Mouse (Mus musculus) C2C12 (cell line): ENCODE measurements around the gene Tox4. TPM values are rescaled to one million over a fixed set of nuclear protein-coding genes. Genes with fewer than 3 reads are reported as not detected.

Source experiments
- H3K27me3 ChIP-seq: one replicate; pipeline ENCODE4 v1.6.1; 2011; ENCODE audit not compliant: control insufficient read depth, insufficient read depth, insufficient read length
- H3K36me3 ChIP-seq: one replicate; pipeline ENCODE4 v1.6.1; 2011; ENCODE audit not compliant: control insufficient read depth, insufficient read depth
- H3K4me3 ChIP-seq: one replicate; pipeline ENCODE4 v1.5.1; 2011; ENCODE audit warnings: mild to moderate bottlenecking, control low read depth; ENCODE audit not compliant: poor library complexity, insufficient read depth, severe bottlenecking
- H3K79me2 ChIP-seq: one replicate; pipeline ENCODE4 v1.6.1; 2011; ENCODE audit not compliant: control insufficient read depth, insufficient read depth
- H3K79me3 ChIP-seq: one replicate; pipeline ENCODE4 v1.6.1; 2011; ENCODE audit warnings: low read depth, control low read depth
- H3ac ChIP-seq: one replicate; pipeline ENCODE3; 2011; ENCODE audit warnings: low read depth; ENCODE audit not compliant: control insufficient read depth, insufficient read length
- CEBPB ChIP-seq: IDR thresholded peaks from one replicate; pipeline ENCODE4 v1.6.1; 2011; ENCODE audit warnings: low read depth, mild to moderate bottlenecking, control low read depth, moderate library complexity
- CTCF ChIP-seq: IDR thresholded peaks from one replicate; pipeline ENCODE4 v1.5.1; 2011; ENCODE audit not compliant: control insufficient read depth, insufficient read depth, insufficient read length
- FOSL1 ChIP-seq: IDR thresholded peaks from one replicate; pipeline ENCODE4 v1.8.0; 2011; ENCODE audit warnings: mild to moderate bottlenecking, low read length; ENCODE audit not compliant: poor library complexity, insufficient read depth, severe bottlenecking
- MAX ChIP-seq: IDR thresholded peaks from one replicate; pipeline ENCODE4 v1.6.1; 2011; ENCODE audit warnings: mild to moderate bottlenecking, control low read depth
- MYOD1 ChIP-seq: IDR thresholded peaks from one replicate; pipeline ENCODE4 v1.6.1; 2011; ENCODE audit warnings: low read depth; ENCODE audit not compliant: control insufficient read depth, insufficient read length
- MYOG ChIP-seq: IDR thresholded peaks from one replicate; pipeline ENCODE4 v1.6.1; 2011; ENCODE audit not compliant: control insufficient read depth, insufficient read length; ENCODE audit errors: extremely low read depth
- USF1 ChIP-seq: IDR thresholded peaks from one replicate; pipeline ENCODE4 v1.6.1; 2011; ENCODE audit warnings: low read depth, mild to moderate bottlenecking, control low read depth, moderate library complexity
- polyA plus RNA-seq: library from polyadenylated mRNA; unstranded; fragments of >200 nt; fragmentation: generic; extraction: Trizol; gene quantifications from one replicate; pipeline ENCODE4 v1.2.1, GENCODE M21; 2012; ENCODE audit warnings: missing spikeins

Gene Tox4
- polyA plus RNA-seq, 1 experiment: 18.3 TPM

DNA sequence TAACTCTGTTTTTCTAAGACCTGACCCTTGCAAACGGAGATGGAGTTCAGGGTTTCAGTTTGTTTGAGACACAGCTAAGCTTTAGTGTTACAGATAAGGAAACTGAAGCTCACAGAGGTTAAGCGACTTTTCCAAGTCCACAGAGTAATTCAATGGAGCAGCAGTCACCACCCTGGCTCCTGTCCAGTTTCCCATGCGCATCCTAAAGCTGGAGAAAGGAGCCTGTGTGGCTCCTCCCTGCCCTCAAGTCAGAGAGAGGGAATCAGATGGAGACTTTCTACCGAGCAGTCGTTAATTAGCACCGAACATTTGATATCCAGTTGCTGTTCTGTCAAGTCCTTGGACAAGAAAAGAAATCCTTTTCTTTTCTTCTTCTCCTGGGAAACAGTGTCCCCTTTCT lies 40.4 kb downstream of the Tox4 start:
- Histone ChIP-seq H3ac (no peak overlapping the region), H3K79me2 (peaks cover 9% of the 10 kb centered on the region), H3K79me3 (no peaks in the 10 kb centered on the region), H3K4me3 (no peak overlapping the region), H3K36me3 (no peaks in the 10 kb centered on the region), H3K27me3 (peaks cover 7% of the 10 kb centered on the region)
- no peak for TF ChIP-seq CEBPB
- TF ChIP-seq MYOD1: no peak
- TF ChIP-seq MAX: no peak

DNA sequence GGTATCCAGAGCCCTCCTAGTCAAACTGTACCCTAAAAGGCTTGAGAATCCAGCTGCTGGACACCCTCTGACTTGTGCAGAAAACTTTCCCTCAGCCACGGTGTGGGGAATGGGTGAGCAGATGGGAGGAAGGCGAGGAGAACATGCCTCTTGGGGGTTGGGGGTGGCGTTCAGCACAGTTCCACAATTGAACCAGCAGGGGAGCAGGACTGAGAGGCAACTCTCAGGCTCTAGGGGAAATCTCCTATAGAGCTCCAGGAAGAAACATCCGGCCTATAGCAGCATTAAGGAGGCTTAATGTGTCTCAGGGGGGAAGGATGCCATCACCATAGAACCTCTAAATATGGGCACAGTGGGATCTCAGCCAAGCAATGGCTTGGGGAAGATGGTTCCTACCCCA lies 46.9 kb downstream of the Tox4 start:
- H3K4me3 ChIP-seq: no peak overlapping the region
- TF ChIP-seq MAX: no peak
- no peak for TF ChIP-seq FOSL1
- no peak for TF ChIP-seq USF1
- TF ChIP-seq MYOD1: no peak
- no peak for TF ChIP-seq CTCF
- no peak for TF ChIP-seq MYOG
- TF ChIP-seq CEBPB: no peak
- no peaks in the 10 kb centered on the region for H3K36me3 ChIP-seq
- H3K79me3 ChIP-seq: no peaks in the 10 kb centered on the region
- H3ac ChIP-seq: no peak overlapping the region
- no peaks in the 10 kb centered on the region for H3K79me2 ChIP-seq
- H3K27me3 ChIP-seq: peaks cover 19% of the 10 kb centered on the region

DNA sequence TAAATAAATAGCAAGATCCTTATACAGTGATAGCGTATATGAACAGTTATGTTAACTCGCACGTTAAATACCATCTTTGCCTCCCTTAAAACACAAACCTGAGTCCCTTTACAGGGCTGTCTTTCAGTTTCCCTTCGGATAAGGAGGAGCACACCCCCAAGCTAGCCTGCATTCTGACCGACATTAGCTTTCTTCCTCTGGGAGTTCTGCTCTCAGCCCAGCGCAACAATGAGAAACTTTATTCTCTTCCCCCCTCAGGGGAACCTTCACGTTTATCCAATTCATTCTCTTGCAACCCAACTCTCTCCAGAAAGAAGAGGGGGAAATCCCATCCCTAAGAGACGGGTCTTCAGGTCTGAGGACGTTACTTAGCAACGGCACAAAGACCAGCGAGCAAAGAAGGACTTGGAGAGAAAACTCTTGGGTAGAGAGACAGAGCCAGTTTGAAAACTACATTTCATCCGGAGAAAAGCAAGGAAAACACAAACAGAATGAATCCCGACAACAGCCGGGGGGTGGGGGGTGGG lies 48.5 kb downstream of the Tox4 start:
- H3K79me3 ChIP-seq: no peaks in the 10 kb centered on the region
- no peaks in the 10 kb centered on the region for H3K36me3 ChIP-seq
- no peaks in the 10 kb centered on the region for H3K79me2 ChIP-seq
- H3K4me3 ChIP-seq: no peak overlapping the region
- peaks cover 26% of the 10 kb centered on the region for H3K27me3 ChIP-seq
- no peak overlapping the region for H3ac ChIP-seq
- TF ChIP-seq FOSL1: no peak
- no peak for TF ChIP-seq CEBPB
- no peak for TF ChIP-seq MAX
- no peak for TF ChIP-seq MYOG
- no peak for TF ChIP-seq MYOD1
- no peak for TF ChIP-seq USF1
- no peak for TF ChIP-seq CTCF

DNA sequence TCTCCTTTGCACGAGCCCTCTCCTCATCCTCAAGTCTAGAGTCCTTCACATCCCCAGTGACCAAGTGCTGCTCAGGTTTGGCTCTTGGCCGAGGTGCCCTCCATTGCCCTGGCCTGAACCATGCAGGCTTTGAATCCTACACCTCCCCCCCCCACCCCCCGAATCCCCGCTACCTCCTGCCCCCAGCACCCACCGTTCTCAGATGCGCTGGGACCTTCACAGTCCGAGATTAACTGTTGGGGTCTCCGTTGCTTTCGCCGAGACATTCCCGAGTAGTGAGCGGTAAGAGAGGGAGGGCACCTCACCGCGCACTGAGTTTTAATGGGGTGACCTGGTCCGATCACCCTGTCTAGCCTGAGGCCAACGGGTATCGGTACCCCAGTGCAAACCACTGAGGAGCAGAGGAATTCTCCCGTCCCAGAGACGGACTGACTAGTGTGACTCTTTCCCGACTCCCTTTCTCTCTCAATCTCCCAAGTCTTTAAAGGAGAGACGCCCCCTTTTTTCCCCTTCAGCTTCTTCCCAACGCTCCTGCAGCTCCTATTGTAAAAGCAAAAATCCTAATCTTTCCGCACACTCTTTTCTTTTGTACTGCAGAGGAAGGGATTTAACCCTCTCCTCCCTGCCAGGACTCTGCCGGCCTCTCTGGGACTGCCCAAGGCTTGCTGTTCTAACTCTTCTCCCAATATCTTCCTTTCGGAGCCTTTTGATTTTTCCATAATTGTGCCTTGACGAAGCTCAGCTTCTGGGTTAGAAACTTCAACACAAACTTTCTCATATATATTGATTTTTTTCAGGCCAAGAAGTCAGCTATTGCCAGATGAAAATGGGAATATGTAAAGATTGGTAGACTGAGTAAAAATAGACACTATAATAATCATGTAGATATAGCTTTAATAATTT lies 49.2 kb downstream of the Tox4 start, which contains the start of gene Sall2:
Sall2 (minus strand) TSS at position 853 of the 903 bp plus-strand sequence.
- Histone ChIP-seq H3K79me2 (no peaks in the 10 kb centered on the region), H3K79me3 (no peaks in the 10 kb centered on the region), H3ac (no peak within 1 kb of the TSS), H3K27me3 (peaks cover 26% of the 10 kb centered on the region), H3K4me3 (no peak within 1 kb of the TSS), H3K36me3 (no peaks in the 10 kb centered on the region)
- no peak for TF ChIP-seq CEBPB
- no peak for TF ChIP-seq USF1
- TF ChIP-seq CTCF: no peak
- TF ChIP-seq MAX: no peak
- no peak for TF ChIP-seq MYOD1

DNA sequence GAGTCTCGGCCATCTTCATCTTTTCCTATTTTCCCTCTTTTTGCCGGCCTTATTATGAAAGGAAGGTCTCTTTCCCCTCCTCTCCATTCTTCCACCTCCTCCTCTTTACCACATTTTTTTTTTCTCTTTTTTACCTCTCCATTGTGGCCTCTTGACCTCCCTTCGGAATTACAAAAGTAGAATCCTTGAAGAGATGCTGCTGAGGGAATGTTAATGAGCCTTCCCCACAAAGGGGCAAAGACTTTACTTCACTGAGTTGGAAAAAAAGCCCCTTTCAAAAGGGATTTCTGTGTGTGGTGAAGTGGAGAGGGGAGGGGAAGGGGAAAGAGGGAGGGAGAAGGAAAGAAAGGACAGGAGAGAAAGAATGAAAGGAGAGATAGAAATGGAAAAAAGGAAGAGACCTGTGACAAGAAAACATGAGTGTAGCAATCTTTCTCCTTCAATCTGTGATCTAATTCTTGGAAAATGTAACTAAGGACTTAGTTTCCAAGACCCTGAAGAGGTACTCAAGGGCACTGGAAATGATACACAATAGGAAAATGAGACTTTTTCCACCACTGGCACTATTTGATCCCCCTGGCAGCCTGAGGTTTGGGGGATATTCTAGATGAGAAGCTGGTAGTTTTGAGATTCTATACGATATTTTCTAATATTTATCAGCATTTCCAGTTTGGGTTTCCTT lies 52.3 kb downstream of the Tox4 start:
- Histone ChIP-seq H3K79me2 (no peaks in the 10 kb centered on the region), H3K27me3 (peaks cover 25% of the 10 kb centered on the region), H3K79me3 (no peaks in the 10 kb centered on the region), H3K4me3 (no peak overlapping the region), H3K36me3 (no peaks in the 10 kb centered on the region), H3ac (no peak overlapping the region)
- TF ChIP-seq CTCF (no peak), CEBPB (no peak), MAX (no peak), USF1 (no peak)

DNA sequence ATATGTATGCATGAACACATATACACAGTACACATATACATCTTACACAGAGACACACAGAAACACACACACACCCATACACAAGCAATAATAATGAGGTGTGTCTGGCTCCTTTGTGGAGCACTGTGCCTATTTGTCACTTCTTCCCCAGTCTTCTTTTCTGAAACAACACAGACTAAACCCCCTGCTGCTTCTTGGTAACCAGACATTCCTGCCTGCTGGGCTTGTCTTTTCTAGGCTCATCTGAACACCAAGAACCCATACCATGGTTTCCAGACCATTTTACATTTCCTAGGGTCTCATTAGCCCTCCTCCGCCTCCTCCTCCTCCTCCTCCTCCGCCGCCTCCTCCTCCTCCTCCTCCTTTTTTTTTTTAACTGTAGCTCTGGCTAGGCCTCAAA lies 53.2 kb downstream of the Tox4 start:
- Histone ChIP-seq H3ac (no peak overlapping the region), H3K79me2 (no peaks in the 10 kb centered on the region), H3K79me3 (no peaks in the 10 kb centered on the region), H3K36me3 (no peaks in the 10 kb centered on the region), H3K4me3 (no peak overlapping the region), H3K27me3 (peaks cover 25% of the 10 kb centered on the region)
- TF ChIP-seq USF1 (no peak), MAX (no peak), CEBPB (no peak), MYOG (no peak), CTCF (no peak)
